Mouse (Mus musculus) ES-E14 (cell line): ENCODE measurements around the gene BC024978. TPM values are rescaled to one million over a fixed set of nuclear protein-coding genes. Genes with fewer than 3 reads are reported as not detected.
A peak's percentile ranks its signal among the peaks of the same experiment; 100 is the strongest.

Experiments
- DNase-seq: peaks from one replicate; pipeline ENCODE4 v3.0.0-alpha.2; 2013; ENCODE audit warnings: low read depth, low spot score
- H3K27ac ChIP-seq: 2 replicates; pipeline ENCODE4 v1.5.1; 2012; ENCODE audit warnings: low read depth, mild to moderate bottlenecking, low read length, moderate library complexity, mixed read lengths; ENCODE audit not compliant: poor library complexity, insufficient read depth, severe bottlenecking
- H3K36me3 ChIP-seq: 2 replicates; pipeline ENCODE4 v1.6.1; 2012; ENCODE audit warnings: mild to moderate bottlenecking, low read length, moderate library complexity, mixed read lengths; ENCODE audit not compliant: control insufficient read depth, poor library complexity, insufficient read depth, severe bottlenecking
- H3K4me1 ChIP-seq, 2 experiments: fragments of 150-350 bp in 1 of 2; sonication (generic) in 1 of 2; 2 replicates each; pipeline ENCODE4 v1.6.1; 2012; ENCODE audit warnings: low read length in 2 of 2, mild to moderate bottlenecking in 1 of 2, mixed read lengths in 1 of 2; ENCODE audit not compliant: control insufficient read depth in 2 of 2, insufficient read depth in 2 of 2, poor library complexity in 1 of 2
- H3K4me3 ChIP-seq, 2 experiments: fragments of 150-350 bp in 1 of 2; sonication (generic) in 1 of 2; 2 replicates each; pipeline ENCODE4 v1.5.1; 2012; ENCODE audit warnings: low read length in 2 of 2, low read depth in 1 of 2, mild to moderate bottlenecking in 1 of 2, mixed read lengths in 1 of 2; ENCODE audit not compliant: insufficient read depth in 1 of 2, poor library complexity in 1 of 2, severe bottlenecking in 1 of 2
- H3K9ac ChIP-seq: 2 replicates; pipeline ENCODE4 v1.6.1; 2012; ENCODE audit warnings: low read depth, mild to moderate bottlenecking, low read length, mixed read lengths; ENCODE audit not compliant: poor library complexity, insufficient read depth, severe bottlenecking
- H3K9me3 ChIP-seq: fragments of 150-350 bp; sonication (generic); 2 replicates; pipeline ENCODE4 v1.6.1; 2012; ENCODE audit warnings: low read depth, mild to moderate bottlenecking, low read length; ENCODE audit not compliant: control insufficient read depth, insufficient read depth
- HCFC1 ChIP-seq: IDR thresholded peaks from 2 replicates; pipeline ENCODE4 v1.6.1; 2012; ENCODE audit warnings: low read length, inconsistent platforms, borderline replicate concordance; ENCODE audit not compliant: insufficient read depth
- ZC3H11A ChIP-seq: IDR thresholded peaks from 2 replicates; pipeline ENCODE4 v1.6.1; 2012; ENCODE audit warnings: low read depth, mild to moderate bottlenecking, inconsistent platforms, low read length, borderline replicate concordance
- ZNF384 ChIP-seq: IDR thresholded peaks from 2 replicates; pipeline ENCODE4 v1.6.1; 2012; ENCODE audit warnings: low read depth, low read length, inconsistent platforms
- in situ Hi-C, 2 experiments: fragments of 600-800 bp; cut with MboI; formaldehyde crosslinking; loops; one replicate each; pipeline ENCODE4 v1.15.1; 2025; ENCODE audit warnings: low sequenced_read_pairs in 2 of 2, inconsistent platforms in 1 of 2; ENCODE audit not compliant: unreplicated experiment in 2 of 2
- total RNA-seq: library from RNA; depleted of rRNA; stranded (reverse); fragments of 300-350 nt; gene quantifications from 2 replicates; pipeline ENCODE4 v1.2.3, GENCODE M21; 2012; rRNA removed

The BC024978 gene
- total RNA-seq, 1 experiment: 12.0 TPM

DNA sequence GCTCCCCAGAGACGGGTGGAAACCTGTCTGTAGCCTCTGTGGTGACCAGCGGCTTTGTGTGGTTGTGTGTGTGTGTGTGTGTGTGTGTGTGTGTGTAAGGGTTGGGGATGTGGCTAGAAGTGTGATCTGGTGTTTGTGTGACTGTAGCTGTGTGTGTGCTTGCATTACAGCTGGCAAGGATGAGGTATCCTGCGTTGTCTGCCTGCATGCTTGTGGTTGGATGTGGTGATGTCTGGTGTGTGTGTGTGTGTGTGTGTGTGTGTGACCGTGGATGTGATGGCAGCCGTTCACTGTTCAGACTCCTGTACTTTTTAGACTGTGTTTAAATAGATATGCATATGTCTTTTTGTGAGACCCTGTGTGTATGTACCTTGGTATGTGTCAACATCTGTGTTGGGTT is 64.2 kb downstream of the BC024978 start:
- Histone ChIP-seq H3K4me3 (peak overlapping the region; percentile 84 to 90), H3K9ac (peak overlapping the region; percentile 21), H3K27ac (no peak overlapping the region; the same call in 1 of the 2 replicates), H3K4me1 (peaks cover 2 to 11% of the 10 kb centered on the region in 2 experiments; a peak in 2 of 4 replicates), H3K36me3 (peaks cover 4% of the 10 kb centered on the region; the same call in 1 of the 2 replicates), H3K9me3 (no peaks in the 10 kb centered on the region)
- TF ChIP-seq HCFC1: no peak
- no peak for TF ChIP-seq ZNF384
- no peak for TF ChIP-seq ZC3H11A
- in situ Hi-C loops: no loop called here
- no peak for DNase-seq

Other genes starting within 250 kb of the BC024978 start
- gene Cyp2a12, start 166.7 kb upstream of the BC024978 start, total RNA-seq: not detected in 2 replicates
- not detected in 2 replicates for gene Cyp2f2, start 75.9 kb upstream of the BC024978 start, total RNA-seq
- gene Cyp2t4, start 42.1 kb upstream of the BC024978 start, total RNA-seq: 0.32 and 0.58 TPM in 2 replicates
- gene Egln2, start 29.0 kb upstream of the BC024978 start, total RNA-seq: 53.4 and 56.3 TPM in 2 replicates
- gene Rab4b, start 16.9 kb upstream of the BC024978 start, total RNA-seq: 28.3 and 44.2 TPM in 2 replicates
- gene Gm21983, start 14.7 kb upstream of the BC024978 start, total RNA-seq: 1.3 TPM in 1 of 2 replicates, not detected in the other
- 12.5 and 36.3 TPM in 2 replicates for gene Mia, start 14.6 kb upstream of the BC024978 start, total RNA-seq
- 113 and 129 TPM in 2 replicates for gene Snrpa, start 490 bp downstream of the BC024978 start, total RNA-seq
- gene Itpkc, start 32.9 kb downstream of the BC024978 start, total RNA-seq: 10.5 and 12.6 TPM in 2 replicates
- 12.8 and 18.3 TPM in 2 replicates for gene Coq8b, start 37.2 kb downstream of the BC024978 start, total RNA-seq
- gene Numbl, start 62.7 kb downstream of the BC024978 start, total RNA-seq: 11.9 and 14.1 TPM in 2 replicates
- 65.8 and 114 TPM in 2 replicates for gene Ltbp4, start 141.9 kb downstream of the BC024978 start, total RNA-seq
- gene Shkbp1, start 160.2 kb downstream of the BC024978 start, total RNA-seq: 28.8 and 45.5 TPM in 2 replicates
- gene Gm20479, start 161.6 kb downstream of the BC024978 start, total RNA-seq: 1.4 and 1.5 TPM in 2 replicates